Mouse (Mus musculus): ENCODE results near the gene Ghrh.

The Ghrh gene

GRCm38 (mm10) chr2:157308273-157308917, 38.9 kb downstream of the Ghrh start:
- in situ Hi-C loops (cut with MboI, MseI): no loop called here

DNA sequence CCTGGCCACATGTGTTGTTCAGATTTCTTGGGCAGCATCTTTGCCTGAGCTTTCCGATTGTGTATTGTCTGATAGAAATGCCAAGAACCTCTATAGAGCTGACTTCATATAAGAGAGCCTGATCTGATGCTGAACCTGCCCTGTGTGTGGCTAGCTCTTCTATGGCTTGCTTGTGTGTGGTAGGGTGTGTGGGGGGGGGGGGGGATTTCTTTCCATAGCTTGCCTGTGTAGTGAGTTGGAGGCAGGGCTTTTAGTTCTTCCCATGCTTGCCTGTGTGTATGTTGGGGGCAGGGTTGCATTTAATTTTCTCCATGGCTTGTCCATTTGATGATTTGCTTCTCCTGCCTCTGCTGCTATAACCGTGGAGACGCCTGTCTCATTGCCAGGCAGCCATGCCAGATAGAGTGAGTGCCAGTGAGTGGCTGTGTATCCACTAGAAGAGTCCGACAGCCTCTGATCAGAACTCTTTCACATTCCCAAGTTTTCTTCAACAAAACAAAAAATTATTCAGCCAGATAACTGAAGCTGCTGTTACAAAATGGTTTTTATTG, 39.5 kb downstream of the Ghrh start:
- in situ Hi-C loops (cut with MboI, MseI): no loop called here

DNA sequence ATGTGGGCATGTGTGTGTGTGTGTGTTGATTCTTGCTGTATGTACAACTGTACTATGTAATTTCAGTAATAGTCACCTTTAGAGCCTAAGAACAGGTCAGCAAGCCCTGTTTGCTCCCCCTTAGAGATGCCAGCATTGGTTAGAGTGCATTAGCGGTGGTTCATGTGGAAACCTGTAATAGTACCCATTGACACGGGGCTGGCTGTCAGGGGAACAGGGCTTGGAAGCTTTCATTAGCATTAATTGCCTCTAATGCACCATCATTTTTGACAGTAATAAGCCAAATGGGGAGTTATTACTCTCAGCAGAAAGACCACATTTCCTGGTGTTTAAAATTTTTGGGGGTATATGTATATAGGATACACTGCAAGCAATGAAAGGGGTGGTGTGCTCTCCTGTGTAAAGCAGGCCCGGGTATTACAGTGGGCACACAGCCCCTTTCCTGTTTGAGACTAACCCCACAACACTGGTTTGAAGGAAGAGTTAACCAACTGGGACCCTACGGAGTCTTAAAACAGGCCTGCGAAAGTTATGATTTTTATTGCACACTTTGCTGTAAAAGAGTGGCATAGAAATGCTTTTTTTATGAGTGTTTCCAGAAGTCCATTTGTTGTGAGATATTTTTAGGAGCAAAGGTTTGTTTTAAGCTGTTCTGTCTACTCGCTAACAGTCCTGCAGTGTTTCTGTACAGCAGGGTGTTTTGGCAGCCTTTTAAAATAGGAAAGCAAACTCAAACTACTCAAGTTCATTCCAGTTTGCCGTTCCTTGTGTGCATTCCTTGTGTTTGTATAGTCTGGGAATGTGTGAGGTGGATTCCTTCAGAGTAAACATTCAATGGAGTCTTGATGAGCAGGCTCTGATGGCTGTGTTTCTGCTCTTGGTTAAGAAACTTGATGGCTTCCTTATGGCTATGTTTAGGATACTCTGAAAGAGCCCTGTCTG, 40.9 kb downstream of the Ghrh start:
- in situ Hi-C loops (cut with MboI, MseI): no loop called here

- in situ Hi-C loops (cut with MboI, MseI): no loop called here
Measured at GRCm38 (mm10) chr2:157303096-157303495, 44.2 kb downstream of the Ghrh start.

- in situ Hi-C loops (cut with MboI, MseI): no loop called here
Measured at GRCm38 (mm10) chr2:157300051-157300450, 47.3 kb downstream of the Ghrh start.

GRCm38 (mm10) chr2:157296105-157296689, 51.1 kb downstream of the Ghrh start:
- in situ Hi-C loops (cut with MboI, MseI): no loop called here

- in situ Hi-C loops (cut with MboI, MseI): no loop called here
Measured at GRCm38 (mm10) chr2:157292093-157292492, 55.2 kb downstream of the Ghrh start.

DNA sequence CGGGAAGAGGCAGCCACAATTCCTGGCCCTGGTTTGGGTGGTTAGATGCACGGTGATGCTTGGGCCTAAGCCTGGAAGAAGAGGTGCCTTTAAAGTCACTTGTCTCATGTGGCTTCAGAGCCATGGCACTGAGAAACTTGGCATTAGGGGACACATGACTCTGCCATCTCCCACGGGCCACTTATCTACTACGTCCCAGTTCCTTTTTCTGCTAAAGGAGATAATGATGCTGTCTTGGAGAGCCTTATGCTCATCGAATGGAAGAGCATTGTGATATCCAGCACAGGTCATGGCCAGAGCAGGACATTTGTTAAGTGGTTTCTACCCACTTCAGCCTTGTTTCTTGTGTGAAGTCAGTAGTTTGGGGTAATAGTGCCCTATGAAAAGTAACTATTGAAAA, 58.3 kb downstream of the Ghrh start:
- in situ Hi-C loops (cut with MboI, MseI): loop anchor here (5.0 kb wide), 1 partner anchor 283 kb away; the partner anchor contains the start of gene Blcap

GRCm38 (mm10) chr2:157287542-157287941, 59.8 kb downstream of the Ghrh start:
- in situ Hi-C loops (cut with MboI, MseI): loop anchor here (5.0 kb wide), 1 partner anchor 285 kb away; the partner anchor contains the start of gene Blcap

DNA sequence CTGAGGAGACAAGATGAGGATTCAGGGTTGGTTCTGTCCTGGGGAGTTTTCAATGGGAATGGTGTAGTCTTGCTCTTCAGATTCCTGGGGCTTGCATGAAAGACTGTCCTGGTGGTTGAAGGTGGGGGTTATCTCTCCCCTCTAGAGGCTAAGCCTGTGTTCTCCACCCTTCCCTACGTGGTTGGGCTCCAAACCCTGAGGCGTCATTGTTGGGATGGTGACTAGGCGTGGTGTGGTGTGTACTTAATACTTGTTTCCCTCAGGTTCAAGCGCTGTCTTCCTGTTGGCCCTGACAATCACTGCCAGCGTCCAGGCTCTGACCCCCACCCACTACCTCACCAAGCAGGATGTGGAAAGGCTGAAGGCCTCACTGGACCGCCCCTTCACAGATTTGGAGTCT, 64.0 kb downstream of the Ghrh start:
- in situ Hi-C loops (cut with MboI, MseI): no loop called here

All from regulatory T cell (primary cell).